ENCODE assay signal across 23 mouse cellular contexts in the genomic region with DNA sequence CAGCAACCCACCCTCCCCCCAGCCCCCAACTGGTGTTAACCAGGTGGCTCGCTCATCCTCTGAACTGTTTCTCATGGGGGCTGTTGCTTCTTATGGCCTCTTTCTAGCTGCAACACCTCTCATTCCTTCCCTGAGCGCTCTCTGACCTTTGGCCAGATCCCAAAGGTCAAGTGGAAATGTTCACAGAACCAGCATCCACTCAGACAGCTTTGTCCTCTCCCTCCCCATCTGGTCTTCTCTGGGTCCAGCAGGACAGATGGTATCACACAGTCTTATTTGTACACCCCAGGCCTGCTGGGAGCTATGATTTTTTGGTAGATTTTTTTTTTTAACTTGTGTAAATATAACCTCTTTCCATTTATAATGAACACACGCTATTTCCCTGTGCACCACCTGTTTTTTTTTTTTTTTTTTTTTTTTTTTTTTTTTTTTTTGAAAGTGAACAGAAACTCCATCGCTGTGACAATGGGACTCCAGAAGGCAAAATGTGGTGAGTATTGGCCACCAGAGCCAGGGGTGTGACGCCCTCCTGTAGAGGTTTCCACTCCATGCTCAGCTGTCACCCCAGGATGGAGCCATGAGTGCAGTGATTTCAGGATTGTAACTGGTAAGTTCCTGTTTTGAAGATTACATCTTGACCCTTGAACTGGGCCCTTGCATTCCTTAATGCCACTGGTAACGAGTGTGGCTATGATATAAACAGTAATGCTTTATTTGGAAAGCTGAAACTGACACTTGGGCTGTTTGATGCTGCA. TPM values are rescaled to one million over a fixed set of nuclear protein-coding genes. Genes with fewer than 3 reads are reported as not detected.
DNase-seq lines count a peak whose midpoint lies in the region; ATAC-seq lines count a peak whose summit lies in the region.
"Had no signal": no experiment of that assay in that cellular context is flagged by ENCODE, and none has a peak within 500 bp of the region (broad histone marks: within the 10 kb centered on the region; RNA-seq: fewer than 3 reads in every experiment).

No protein-coding gene starts in this region.

- no peak overlapping the region for H3K27ac ChIP-seq in embryonic facial prominence, embryonic 12.5 days
- H3K27ac ChIP-seq in embryonic facial prominence, embryonic 10.5 days (replicated peaks), result no peak overlapping the region
- H3K27ac ChIP-seq in limb, embryonic 10.5 days, result 0 out of 2 replicates have a peak overlapping the region, but pooled peaks have one; percentile 74
- H3K27ac ChIP-seq: embryonic facial prominence, embryonic 13.5 days; forebrain, embryonic 12.5 days; gastrocnemius, adult 2 months; intestine, embryonic 15.5 days had no signal

- no peak for DNase-seq in embryonic facial prominence, embryonic 10.5 days (ENCODE audit: low spot score)
- DNase-seq in kidney, postnatal 25 days, result peak; percentile 25 to 51
- no peak for DNase-seq in kidney, postnatal 10 days
- DNase-seq in cerebellum, adult 18-20 months, result peak; percentile 19 to 26
- DNase-seq in limb, embryonic 10.5 days (ENCODE audit: low spot score), result no peak
- DNase-seq in spleen, postnatal 10 days (ENCODE audit: low spot score in 2 of 2), result no peak
- no peak for DNase-seq in lung, postnatal 14 days
- DNase-seq: adrenal gland, postnatal 36 days; gastrocnemius, adult 2 months; heart, adult 11 months; layer of hippocampus, adult 9-11 months; thymus, postnatal 14 days had no signal

- 0 out of 2 replicates have a peak, but pooled peaks cover 6% of the 10 kb centered on the region for H3K9me3 ChIP-seq in embryonic facial prominence, embryonic 12.5 days
- peaks cover 7% of the 10 kb centered on the region; the same call in 1 of the 2 replicates for H3K9me3 ChIP-seq in embryonic facial prominence, embryonic 10.5 days
- no peaks in the 10 kb centered on the region for H3K9me3 ChIP-seq in limb, embryonic 10.5 days (replicated peaks)
- H3K9me3 ChIP-seq: embryonic facial prominence, embryonic 13.5 days; forebrain, embryonic 12.5 days; intestine, embryonic 15.5 days had no signal

- H3K36me3 ChIP-seq in embryonic facial prominence, embryonic 12.5 days, result no peaks in the 10 kb centered on the region
- H3K36me3 ChIP-seq in embryonic facial prominence, embryonic 10.5 days (replicated peaks), result no peaks in the 10 kb centered on the region
- H3K36me3 ChIP-seq in limb, embryonic 10.5 days, result no peaks in the 10 kb centered on the region
- H3K36me3 ChIP-seq: embryonic facial prominence, embryonic 13.5 days; forebrain, embryonic 12.5 days; intestine, embryonic 15.5 days had no signal

- 75% methylated on average over 6 of the region's 6 CpGs for WGBS in embryonic facial prominence, embryonic 12.5 days
- WGBS in embryonic facial prominence, embryonic 10.5 days, result 71% methylated on average over 6 of the region's 6 CpGs
- 87% methylated on average over 6 of the region's 6 CpGs for WGBS in limb, embryonic 10.5 days

- H3K4me1 ChIP-seq in embryonic facial prominence, embryonic 12.5 days, result peaks cover 19% of the 10 kb centered on the region
- H3K4me1 ChIP-seq in embryonic facial prominence, embryonic 10.5 days, result peaks cover 36% of the 10 kb centered on the region
- peaks cover 37% of the 10 kb centered on the region for H3K4me1 ChIP-seq in limb, embryonic 10.5 days
- H3K4me1 ChIP-seq: megakaryocyte, embryonic 14.5 days had no signal

- ATAC-seq in embryonic facial prominence, embryonic 12.5 days (ENCODE audit: insufficient number of reproducible peaks, insufficient read depth, low FRiP score, low TSS enrichment), result 0 out of 2 replicates have a peak, but pooled peaks have one; percentile 1
- ATAC-seq: intestine, embryonic 15.5 days; lung, postnatal 0 days had no signal

- no peak overlapping the region for H3K4me3 ChIP-seq in embryonic facial prominence, embryonic 12.5 days
- no peak overlapping the region for H3K4me3 ChIP-seq in embryonic facial prominence, embryonic 10.5 days
- H3K4me3 ChIP-seq in limb, embryonic 10.5 days, result no peak overlapping the region
- H3K4me3 ChIP-seq: embryonic facial prominence, embryonic 13.5 days; forebrain, embryonic 12.5 days; gastrocnemius, adult 2 months; intestine, embryonic 15.5 days; megakaryocyte, embryonic 14.5 days had no signal

- H3K27me3 ChIP-seq in embryonic facial prominence, embryonic 12.5 days, result no peaks in the 10 kb centered on the region
- H3K27me3 ChIP-seq in embryonic facial prominence, embryonic 10.5 days (replicated peaks; ENCODE audit: low read depth, poor library complexity, severe bottlenecking), result no peaks in the 10 kb centered on the region
- H3K27me3 ChIP-seq in limb, embryonic 10.5 days (ENCODE audit: low read depth, poor library complexity, severe bottlenecking), result no peaks in the 10 kb centered on the region
- H3K27me3 ChIP-seq: embryonic facial prominence, embryonic 13.5 days; intestine, embryonic 15.5 days had no signal

- H3K9ac ChIP-seq in embryonic facial prominence, embryonic 12.5 days, result no peak overlapping the region
- H3K9ac ChIP-seq: embryonic facial prominence, embryonic 13.5 days; forebrain, embryonic 12.5 days; intestine, embryonic 15.5 days had no signal

- no peak overlapping the region for H3K4me2 ChIP-seq in embryonic facial prominence, embryonic 12.5 days (replicated peaks)
- H3K4me2 ChIP-seq: embryonic facial prominence, embryonic 13.5 days; forebrain, embryonic 12.5 days; intestine, embryonic 15.5 days; liver, embryonic 11.5 days had no signal

RNA-seq across cellular contexts. Expression of gene Gm28729, which starts 22.0 kb away (rescaled TPM):
- not detected in 2 replicates for polyA plus RNA-seq in embryonic facial prominence, embryonic 12.5 days (2016; fragmentation: Nextera tagmentation; extraction: Ambion mirVana)
- polyA plus RNA-seq in embryonic facial prominence, embryonic 10.5 days (2016; fragmentation: Nextera tagmentation; extraction: Ambion mirVana), result not detected in 2 replicates
- polyA plus RNA-seq in limb, embryonic 10.5 days (2016; fragmentation: Nextera tagmentation; extraction: Ambion mirVana), result not detected in 2 replicates
- polyA plus RNA-seq: embryonic facial prominence, embryonic 13.5 days; heart, embryonic 14.5 days; intestine, embryonic 15.5 days; liver, embryonic 11.5 days; neural tube, embryonic 14.5 days; small intestine, adult 2 months; stomach, embryonic 16.5 days had no signal

RNA-seq across cellular contexts. Expression of gene Rnf7, which starts 24.6 kb away (rescaled TPM):
- polyA plus RNA-seq in embryonic facial prominence, embryonic 12.5 days (2016; fragmentation: Nextera tagmentation; extraction: Ambion mirVana), result 246 and 252 TPM in 2 replicates
- polyA plus RNA-seq in embryonic facial prominence, embryonic 10.5 days (2016; fragmentation: Nextera tagmentation; extraction: Ambion mirVana), result 264 and 272 TPM in 2 replicates
- polyA plus RNA-seq in limb, embryonic 10.5 days (2016; fragmentation: Nextera tagmentation; extraction: Ambion mirVana), result 257 and 265 TPM in 2 replicates

Comparison
In these comparisons a context has a peak if more than half of its experiments do, and no peak if none do; other contexts are left out.
1. DNase-seq: peak in kidney, postnatal 25 days (2 of 2) and cerebellum, adult 18-20 months (2 of 2); none in embryonic facial prominence, embryonic 10.5 days (single experiment), kidney, postnatal 10 days (single experiment), limb, embryonic 10.5 days (single experiment), spleen, postnatal 10 days (0 of 2) and lung, postnatal 14 days (single experiment).